Comparison of ENCODE assay signal across 9 mouse cellular contexts in the genomic region with DNA sequence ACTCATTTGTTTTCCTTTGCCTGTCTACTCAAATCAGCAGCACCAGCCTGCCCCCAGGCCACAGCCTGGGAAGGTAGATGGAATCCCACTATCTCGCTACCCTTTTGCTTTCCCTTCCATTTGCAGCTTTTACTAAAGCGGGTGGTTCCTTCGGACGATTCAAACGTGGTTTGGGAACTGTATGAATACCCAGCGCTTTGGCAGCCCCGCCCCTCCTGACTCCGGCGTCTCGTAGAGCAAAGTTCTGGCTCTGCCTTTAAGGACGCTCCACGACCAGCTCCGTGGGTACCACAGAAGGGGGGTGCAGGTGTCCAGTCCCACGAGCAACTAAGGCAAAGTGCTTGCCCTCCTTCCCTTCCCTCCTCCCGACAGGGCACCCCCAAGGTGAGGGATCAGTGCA. TPM values are rescaled to one million over a fixed set of nuclear protein-coding genes. Genes with fewer than 3 reads are reported as not detected.
DNase-seq lines count a peak whose midpoint lies in the region; ATAC-seq and TF ChIP-seq lines count a peak whose summit lies in the region.
"Not testable (repeated sequence)": the region's sequence is repeated elsewhere in the genome, so short reads cannot be mapped to it uniquely, and the experiment has no call there.
"Had no signal": no experiment of that assay in that cellular context is flagged by ENCODE, and none has a peak within 500 bp of the region (broad histone marks: within the 10 kb centered on the region; RNA-seq: fewer than 3 reads in every experiment).

No protein-coding gene starts in this region.

- peak overlapping the region; percentile 41 for H3K9ac ChIP-seq in forebrain, embryonic 11.5 days (ENCODE audit: low read length)
- peak overlapping the region; percentile 74; the same call in 1 of the 2 replicates for H3K9ac ChIP-seq in kidney, embryonic 14.5 days (ENCODE audit: low read depth, low read length)
- H3K9ac ChIP-seq in liver, embryonic 11.5 days (ENCODE audit: low read depth, low read length), result peak overlapping the region; percentile 50

- H3K36me3 ChIP-seq in forebrain, embryonic 11.5 days (ENCODE audit: control insufficient read depth, insufficient read depth, low read length); liver, embryonic 11.5 days (ENCODE audit: control insufficient read depth, insufficient read depth, low read length): not testable (repeated sequence)
- peaks cover 28% of the 10 kb centered on the region for H3K36me3 ChIP-seq in kidney, embryonic 14.5 days (ENCODE audit: control insufficient read depth, insufficient read depth, low read length)
- peaks cover 29% of the 10 kb centered on the region for H3K36me3 ChIP-seq in small intestine, adult 2 months (ENCODE audit: control insufficient read depth, insufficient read depth, low read length)

- not testable (repeated sequence) for H3K9me3 ChIP-seq in forebrain, embryonic 11.5 days (ENCODE audit: control insufficient read depth, low read length); kidney, embryonic 14.5 days (ENCODE audit: control insufficient read depth, low read length); liver, embryonic 11.5 days (ENCODE audit: control insufficient read depth, low read length)

- not testable (repeated sequence) for TF ChIP-seq POLR2A in bone marrow macrophage, adult 2 months (IDR thresholded peaks at IDR 0.05; ENCODE audit: borderline replicate concordance, low read depth, low read length); small intestine, adult 2 months (IDR thresholded peaks at IDR 0.05; ENCODE audit: low read depth, low read length)

- H3K4me2 ChIP-seq in forebrain, embryonic 11.5 days (ENCODE audit: low read depth, low read length, severe bottlenecking), result peak overlapping the region; percentile 71
- H3K4me2 ChIP-seq in kidney, embryonic 14.5 days (replicated peaks; ENCODE audit: low read depth, low read length), result peak overlapping the region; percentile 60
- H3K4me2 ChIP-seq in liver, embryonic 11.5 days, result peak overlapping the region; percentile 76

- DNase-seq in A20 (ENCODE audit: low read depth, low spot score), result peak; percentile 41
- not testable (repeated sequence) for DNase-seq in forebrain, embryonic 11.5 days (ENCODE audit: low spot score); liver, embryonic 11.5 days (ENCODE audit: low spot score)
- peak; percentile 41 to 48 for DNase-seq in heart, postnatal 10 days

- H3K4me1 ChIP-seq in bone marrow macrophage, adult 2 months (ENCODE audit: control insufficient read depth, insufficient read depth, low read length), result peaks cover 15% of the 10 kb centered on the region
- H3K4me1 ChIP-seq in forebrain, embryonic 11.5 days (replicated peaks; ENCODE audit: control insufficient read depth, insufficient read depth, low read length), result not testable (repeated sequence)
- peaks cover 29% of the 10 kb centered on the region for H3K4me1 ChIP-seq in kidney, embryonic 14.5 days (ENCODE audit: control insufficient read depth, insufficient read depth, low read length)
- peaks cover 11% of the 10 kb centered on the region for H3K4me1 ChIP-seq in liver, embryonic 11.5 days (replicated peaks; ENCODE audit: control insufficient read depth, insufficient read depth, low read length)
- peaks cover 15% of the 10 kb centered on the region for H3K4me1 ChIP-seq in small intestine, adult 2 months (ENCODE audit: control insufficient read depth, insufficient read depth, insufficient read length, low read length)

- not testable (repeated sequence) for H3K27me3 ChIP-seq in forebrain, embryonic 11.5 days (ENCODE audit: control insufficient read depth, insufficient read depth, low read length); kidney, embryonic 14.5 days (ENCODE audit: control insufficient read depth, insufficient read depth, low read length); liver, embryonic 11.5 days (replicated peaks; ENCODE audit: control insufficient read depth, insufficient read depth, low read length); small intestine, adult 2 months (ENCODE audit: control insufficient read depth, insufficient read depth, low read length)

- not testable (repeated sequence) for H3K27ac ChIP-seq in bone marrow macrophage, adult 2 months (ENCODE audit: insufficient read depth, low read depth, low read length); forebrain, embryonic 11.5 days (ENCODE audit: low read depth, low read length); kidney, embryonic 14.5 days (ENCODE audit: low read depth, low read length); liver, embryonic 11.5 days (ENCODE audit: low read depth, low read length); small intestine, adult 2 months (ENCODE audit: insufficient read depth, low read depth, low read length)

- WGBS in forebrain, embryonic 11.5 days, result under 1% methylated on average over 14 of the region's 15 CpGs
- WGBS in kidney, embryonic 14.5 days, result 2% methylated on average over 14 of the region's 15 CpGs
- whole genome bisulfite sequencing in liver, embryonic 11.5 days, result 1% methylated on average over 14 of the region's 15 CpGs
- WGBS in small intestine, adult 2 months, result under 1% methylated on average over 15 of the region's 15 CpGs

- H3K4me3 ChIP-seq in bone marrow macrophage, adult 2 months (ENCODE audit: insufficient read depth, low read length), result peak overlapping the region; percentile 76
- peak overlapping the region; percentile 67 for H3K4me3 ChIP-seq in forebrain, embryonic 11.5 days (ENCODE audit: low read depth, low read length)
- peak overlapping the region; percentile 69 for H3K4me3 ChIP-seq in kidney, embryonic 14.5 days (ENCODE audit: low read length)
- H3K4me3 ChIP-seq in liver, embryonic 11.5 days (ENCODE audit: low read depth, low read length), result peak overlapping the region; percentile 72
- peak overlapping the region; percentile 95 for H3K4me3 ChIP-seq in small intestine, adult 2 months (ENCODE audit: low read depth, low read length)

- intact Hi-C loops in heart, postnatal 10 days (cut with DNase I), result not testable (repeated sequence)

- TF ChIP-seq CTCF in bone marrow macrophage, adult 2 months (IDR thresholded peaks at IDR 0.05; ENCODE audit: low read depth, low read length); small intestine, adult 2 months (IDR thresholded peaks at IDR 0.05; ENCODE audit: extremely low read depth, insufficient read length, insufficient replicate concordance, low read depth, low read length): not testable (repeated sequence)

- ATAC-seq in forebrain, embryonic 11.5 days (replicated peaks; ENCODE audit: low FRiP score), result peak; percentile 15
- ATAC-seq in kidney, embryonic 14.5 days (ENCODE audit: low FRiP score, low TSS enrichment), result not testable (repeated sequence)
- peak; percentile 29 for ATAC-seq in liver, embryonic 11.5 days (replicated peaks; ENCODE audit: low FRiP score)
- ATAC-seq in megakaryocyte progenitor cell, adult 5-6 weeks (replicated peaks; ENCODE audit: poor library complexity), result 0 out of 2 replicates have a peak, but pooled peaks have one; percentile 4

RNA-seq across cellular contexts. Expression of gene Mcrs1, which starts 0.7 kb away (rescaled TPM):
- 29.4 and 29.9 TPM in 2 replicates for polyA plus RNA-seq in bone marrow macrophage, adult 2 months (2012; ENCODE audit: insufficient read depth, insufficient read length, missing spikeins)
- polyA plus RNA-seq in forebrain, embryonic 11.5 days (2014; fragmentation: Nextera tagmentation; extraction: Ambion mirVana), result 194 and 204 TPM in 2 replicates
- total RNA-seq in heart, postnatal 10 days (2021), result 10 to 100 TPM; 73.3 to 75.3 TPM
- 180 and 182 TPM in 2 replicates for polyA plus RNA-seq in kidney, embryonic 14.5 days (2014; fragmentation: Nextera tagmentation; extraction: Ambion mirVana)
- polyA plus RNA-seq in liver, embryonic 11.5 days (2014; fragmentation: Nextera tagmentation; extraction: Ambion mirVana), result 113 and 123 TPM in 2 replicates
- total RNA-seq in megakaryocyte progenitor cell, adult 5-6 weeks (2015), result 37.8 and 41.4 TPM in 2 replicates
- total RNA-seq in megakaryocyte progenitor cell, adult 5-6 weeks (2017), result 28.2 and 39.7 TPM in 2 replicates
- 46.5 and 96.6 TPM in 2 replicates for polyA plus RNA-seq in small intestine, adult 2 months (2012; rRNA removed)

RNA-seq across cellular contexts. Expression of gene Kcnh3, which starts 26.4 kb away (rescaled TPM):
- polyA plus RNA-seq in bone marrow macrophage, adult 2 months (2012; ENCODE audit: insufficient read depth, insufficient read length, missing spikeins), result not detected in 2 replicates
- 0.08 and 0.12 TPM in 2 replicates for polyA plus RNA-seq in forebrain, embryonic 11.5 days (2014; fragmentation: Nextera tagmentation; extraction: Ambion mirVana)
- total RNA-seq in heart, postnatal 10 days (2021), result 1 to 10 TPM in 1 of 2 experiments, under 1 TPM in 1; 0.57 to 1.3 TPM
- 0.46 and 1.4 TPM in 2 replicates for polyA plus RNA-seq in kidney, embryonic 14.5 days (2014; fragmentation: Nextera tagmentation; extraction: Ambion mirVana)
- polyA plus RNA-seq in liver, embryonic 11.5 days (2014; fragmentation: Nextera tagmentation; extraction: Ambion mirVana), result 0.15 TPM in 1 of 2 replicates, not detected in the other
- not detected in 2 replicates for total RNA-seq in megakaryocyte progenitor cell, adult 5-6 weeks (2015)
- not detected in 2 replicates for total RNA-seq in megakaryocyte progenitor cell, adult 5-6 weeks (2017)
- polyA plus RNA-seq in small intestine, adult 2 months (2012; rRNA removed), result 0.56 and 3.0 TPM in 2 replicates

RNA-seq across cellular contexts. Expression of gene Prpf40b, which starts 43.8 kb away (rescaled TPM):
- polyA plus RNA-seq in bone marrow macrophage, adult 2 months (2012; ENCODE audit: insufficient read depth, insufficient read length, missing spikeins), result 11.0 and 16.2 TPM in 2 replicates
- polyA plus RNA-seq in forebrain, embryonic 11.5 days (2014; fragmentation: Nextera tagmentation; extraction: Ambion mirVana), result 62.4 and 69.0 TPM in 2 replicates
- total RNA-seq in heart, postnatal 10 days (2021), result 10 to 100 TPM; 30.5 to 38.7 TPM
- 39.5 and 63.9 TPM in 2 replicates for polyA plus RNA-seq in kidney, embryonic 14.5 days (2014; fragmentation: Nextera tagmentation; extraction: Ambion mirVana)
- polyA plus RNA-seq in liver, embryonic 11.5 days (2014; fragmentation: Nextera tagmentation; extraction: Ambion mirVana), result 27.7 and 30.5 TPM in 2 replicates
- total RNA-seq in megakaryocyte progenitor cell, adult 5-6 weeks (2015), result 7.8 and 11.0 TPM in 2 replicates
- 8.1 and 10.3 TPM in 2 replicates for total RNA-seq in megakaryocyte progenitor cell, adult 5-6 weeks (2017)
- 14.4 and 20.8 TPM in 2 replicates for polyA plus RNA-seq in small intestine, adult 2 months (2012; rRNA removed)

RNA-seq across cellular contexts. Expression of gene Fam186b, which starts 44.6 kb away (rescaled TPM):
- polyA plus RNA-seq in bone marrow macrophage, adult 2 months (2012; ENCODE audit: insufficient read depth, insufficient read length, missing spikeins), result not detected in 2 replicates
- 0.15 and 0.36 TPM in 2 replicates for polyA plus RNA-seq in forebrain, embryonic 11.5 days (2014; fragmentation: Nextera tagmentation; extraction: Ambion mirVana)
- under 1 TPM; 0.14 to 0.15 TPM for total RNA-seq in heart, postnatal 10 days (2021)
- 0.07 and 0.22 TPM in 2 replicates for polyA plus RNA-seq in kidney, embryonic 14.5 days (2014; fragmentation: Nextera tagmentation; extraction: Ambion mirVana)
- 0.08 and 0.09 TPM in 2 replicates for polyA plus RNA-seq in liver, embryonic 11.5 days (2014; fragmentation: Nextera tagmentation; extraction: Ambion mirVana)
- total RNA-seq in megakaryocyte progenitor cell, adult 5-6 weeks (2015), result not detected in 2 replicates
- total RNA-seq in megakaryocyte progenitor cell, adult 5-6 weeks (2017), result not detected in 2 replicates
- polyA plus RNA-seq in small intestine, adult 2 months (2012; rRNA removed), result not detected in 2 replicates
- total RNA-seq: gastrocnemius, postnatal 4 days had no signal
